ENCODE assay signal across 8 mouse cellular contexts in the genomic region with DNA sequence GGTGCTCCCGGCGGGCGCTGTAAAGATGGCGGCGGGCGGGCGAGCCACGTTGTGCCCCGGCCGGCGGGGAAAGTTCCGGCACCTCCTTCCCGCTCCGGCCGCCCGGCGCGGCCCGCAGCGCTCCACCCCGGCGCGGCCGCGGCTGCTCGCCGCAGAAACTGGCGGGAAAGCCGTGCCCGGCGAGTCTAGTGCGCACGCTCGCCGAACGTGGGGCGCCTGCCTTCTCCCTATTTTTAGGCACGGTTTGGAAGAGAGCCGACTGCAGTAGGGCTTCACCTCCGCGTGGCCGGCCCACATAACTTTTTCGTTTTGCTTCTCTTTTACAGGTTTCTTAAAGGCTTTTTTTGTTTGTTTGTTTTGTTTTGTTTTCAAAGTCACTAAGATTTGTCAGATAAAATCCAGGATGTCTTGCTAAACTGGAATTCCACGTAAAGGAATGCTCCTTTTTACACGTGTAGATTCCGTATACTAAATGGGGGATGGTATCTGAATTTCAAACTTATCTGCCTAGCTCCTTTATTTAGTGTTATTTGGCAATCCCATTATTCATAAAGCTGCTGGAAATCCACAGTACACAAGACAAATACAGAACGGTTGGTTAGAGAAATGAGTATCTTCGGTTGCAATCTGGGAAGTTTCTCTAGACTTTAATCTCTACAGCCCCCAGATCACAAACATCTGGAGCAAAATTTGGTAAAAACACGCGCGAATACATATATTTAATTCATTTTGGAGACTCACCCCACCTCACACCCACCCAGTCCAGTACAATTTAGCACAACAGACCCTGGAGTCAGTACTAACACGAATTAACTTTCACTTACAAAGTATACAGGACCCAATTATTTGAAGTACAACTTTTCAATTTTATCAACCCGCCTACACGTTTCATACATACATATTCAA.
A peak's percentile ranks its signal among the peaks of the same experiment; 100 is the strongest.
DNase-seq lines count a peak whose midpoint lies in the region; ATAC-seq lines count a peak whose summit lies in the region.

No protein-coding gene starts in this region.

- peaks cover 21% of the 10 kb centered on the region for H3K4me1 ChIP-seq in intestine, embryonic 16.5 days (ENCODE audit: control insufficient read depth, insufficient read depth, low read length)
- peaks cover 34% of the 10 kb centered on the region for H3K4me1 ChIP-seq in limb, embryonic 10.5 days
- H3K4me1 ChIP-seq in midbrain, embryonic 11.5 days (ENCODE audit: control insufficient read depth, insufficient read depth, low read length): peaks cover 18% of the 10 kb centered on the region

- WGBS in intestine, embryonic 16.5 days: 9% methylated on average over 54 of the region's 54 CpGs
- WGBS in limb, embryonic 10.5 days: 13% methylated on average over 49 of the region's 54 CpGs
- 11% methylated on average over 49 of the region's 54 CpGs for WGBS in midbrain, embryonic 11.5 days

- no peaks in the 10 kb centered on the region for H3K36me3 ChIP-seq in intestine, embryonic 16.5 days (ENCODE audit: control insufficient read depth, insufficient read depth, low read length)
- peaks cover 33% of the 10 kb centered on the region for H3K36me3 ChIP-seq in limb, embryonic 10.5 days
- H3K36me3 ChIP-seq in midbrain, embryonic 11.5 days (ENCODE audit: control insufficient read depth, insufficient read depth, low read length): no peaks in the 10 kb centered on the region; the same call in 1 of the 2 replicates

- DNase-seq in thymus, adult 18-20 months: peak; percentile 49 to 55
- DNase-seq in thymus, postnatal 4 days: no peak
- DNase-seq in embryo, embryonic 10.5 days (ENCODE audit: low spot score): peak; percentile 84
- peak; percentile 83 for DNase-seq in gastrocnemius, postnatal 25 days
- DNase-seq in limb, embryonic 10.5 days (ENCODE audit: low spot score): peak; percentile 89
- peak; percentile 98 for DNase-seq in midbrain, embryonic 11.5 days (ENCODE audit: low spot score, missing footprints)
- DNase-seq in spleen, postnatal 10 days (ENCODE audit: low spot score in 2 of 2): peak; percentile 77 to 81

- H3K27me3 ChIP-seq in intestine, embryonic 16.5 days (replicated peaks; ENCODE audit: control insufficient read depth, insufficient read depth, low read length): no peaks in the 10 kb centered on the region
- no peaks in the 10 kb centered on the region for H3K27me3 ChIP-seq in limb, embryonic 10.5 days (ENCODE audit: low read depth, poor library complexity, severe bottlenecking)
- no peaks in the 10 kb centered on the region for H3K27me3 ChIP-seq in midbrain, embryonic 11.5 days (ENCODE audit: control insufficient read depth, insufficient read depth, low read length)

- peak; percentile 83 for ATAC-seq in intestine, embryonic 16.5 days
- peak; percentile 87 for ATAC-seq in midbrain, embryonic 11.5 days (ENCODE audit: low FRiP score)

- peak overlapping the region; percentile 90 for H3K4me3 ChIP-seq in intestine, embryonic 16.5 days (ENCODE audit: low read length)
- H3K4me3 ChIP-seq in limb, embryonic 10.5 days: peak overlapping the region; percentile 93
- peak overlapping the region; percentile 89 for H3K4me3 ChIP-seq in midbrain, embryonic 11.5 days (ENCODE audit: low read depth, low read length)

- H3K9me3 ChIP-seq in intestine, embryonic 16.5 days (ENCODE audit: control insufficient read depth, low read length): no peaks in the 10 kb centered on the region
- no peaks in the 10 kb centered on the region for H3K9me3 ChIP-seq in limb, embryonic 10.5 days (replicated peaks)
- no peaks in the 10 kb centered on the region for H3K9me3 ChIP-seq in midbrain, embryonic 11.5 days (ENCODE audit: control insufficient read depth, low read length)

- H3K4me2 ChIP-seq in intestine, embryonic 16.5 days (ENCODE audit: low read depth, low read length): peak overlapping the region; percentile 62
- H3K4me2 ChIP-seq in midbrain, embryonic 11.5 days: peak overlapping the region; percentile 68

- H3K9ac ChIP-seq in intestine, embryonic 16.5 days (ENCODE audit: low read depth, low read length): peak overlapping the region; percentile 99
- peak overlapping the region; percentile 100 for H3K9ac ChIP-seq in midbrain, embryonic 11.5 days (ENCODE audit: low read length)

- H3K27ac ChIP-seq in intestine, embryonic 16.5 days (ENCODE audit: low read length): peak overlapping the region; percentile 99
- H3K27ac ChIP-seq in limb, embryonic 10.5 days: peak overlapping the region; percentile 100
- peak overlapping the region; percentile 99 for H3K27ac ChIP-seq in midbrain, embryonic 11.5 days (ENCODE audit: low read depth, low read length)
